Mouse (Mus musculus) hindbrain, embryonic 16.5 days (tissue): ENCODE measurements around the gene Topbp1. TPM values are rescaled to one million over a fixed set of nuclear protein-coding genes. Genes with fewer than 3 reads are reported as not detected.
A peak's percentile ranks its signal among the peaks of the same experiment; 100 is the strongest.

ENCODE experiments used
- ATAC-seq: fragments of 200-750 bp; cut with Nextera tagmentation; 2 replicates; pipeline ENCODE4 v1.8.0; 2017; ENCODE audit warnings: moderate TSS enrichment, moderate library complexity
- H3K27ac ChIP-seq: fragments of 300-500 bp; sonication (generic); 2 replicates; pipeline ENCODE4 v1.5.1; 2014; ENCODE audit warnings: low read depth, mild to moderate bottlenecking, control low read depth, low read length, moderate library complexity
- H3K27me3 ChIP-seq: fragments of 300-500 bp; sonication (generic); replicated peaks from 2 replicates; pipeline ENCODE4 v1.6.1; 2014; ENCODE audit warnings: low read length; ENCODE audit not compliant: control insufficient read depth, insufficient read depth
- H3K36me3 ChIP-seq: fragments of 300-500 bp; sonication (generic); 2 replicates; pipeline ENCODE4 v1.6.1; 2014; ENCODE audit warnings: mild to moderate bottlenecking, low read length, moderate library complexity, mixed read lengths; ENCODE audit not compliant: control insufficient read depth, insufficient read depth
- H3K4me1 ChIP-seq: fragments of 300-500 bp; sonication (generic); 2 replicates; pipeline ENCODE4 v1.6.1; 2014; ENCODE audit warnings: low read depth, low read length; ENCODE audit not compliant: control insufficient read depth, insufficient read depth
- H3K4me2 ChIP-seq: fragments of 300-500 bp; sonication (generic); 2 replicates; pipeline ENCODE4 v1.6.1; 2014; ENCODE audit warnings: mild to moderate bottlenecking, low read length, control low read depth, moderate library complexity
- H3K4me3 ChIP-seq: fragments of 300-500 bp; sonication (generic); 2 replicates; pipeline ENCODE4 v1.5.1; 2014; ENCODE audit warnings: mild to moderate bottlenecking, low read length, control low read depth, moderate library complexity
- H3K9ac ChIP-seq: fragments of 300-500 bp; sonication (generic); 2 replicates; pipeline ENCODE4 v1.6.1; 2014; ENCODE audit warnings: low read depth, mild to moderate bottlenecking, control low read depth, low read length, moderate library complexity
- H3K9me3 ChIP-seq: fragments of 300-500 bp; sonication (generic); 2 replicates; pipeline ENCODE4 v1.6.1; 2014; ENCODE audit warnings: mild to moderate bottlenecking, low read length, moderate library complexity; ENCODE audit not compliant: control insufficient read depth
- WGBS: fragments of 180-500 bp; shearing (Covaris S2); extraction: QIAGEN DNeasy Blood & Tissue Kit; methylation state at CpG from one replicate; pipeline ENCODE4 v1.1.7; 2014; 5-methylcytosine and 5-hydroxymethylcytosine counted together
- polyA plus RNA-seq: library from polyadenylated mRNA; unstranded; fragments of >200 nt; fragmentation: Nextera tagmentation; extraction: Ambion mirVana; gene quantifications from 2 replicates; pipeline ENCODE4 v1.2.1, GENCODE M21; 2015

Topbp1 gene
- polyA plus RNA-seq = 17.6 and 21.4 TPM in 2 replicates

DNA sequence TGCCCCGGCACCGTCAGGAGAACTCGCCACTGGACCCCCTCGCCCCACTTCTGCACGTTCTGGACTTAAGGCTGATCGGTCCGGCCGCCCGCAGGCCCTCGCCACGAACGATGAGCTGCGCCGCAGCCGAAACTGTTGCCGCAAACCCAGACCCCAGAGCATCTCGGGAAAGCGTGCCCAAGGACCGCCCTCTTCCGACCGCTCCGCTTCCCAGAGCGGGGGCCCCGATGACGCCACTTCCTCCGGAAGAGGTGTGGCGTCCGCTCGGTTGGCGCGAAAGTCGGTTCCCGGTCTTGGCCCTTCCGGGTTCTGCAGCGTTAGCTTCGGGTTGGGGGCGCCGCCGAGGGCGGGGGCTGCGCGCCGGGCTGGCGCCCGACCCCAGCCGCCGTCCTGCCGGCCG, at the start of gene Topbp1, which contains the start of gene 1300017J02Rik:
TSS of gene Topbp1 (plus strand) at position 289 of the 400 bp plus-strand sequence.
TSS of gene 1300017J02Rik (minus strand) at position 156 of the 400 bp plus-strand sequence.
- under 1% methylated on average over 37 of the region's 49 CpGs for WGBS
- H3K9ac ChIP-seq = peak within 1 kb of the TSS; percentile 82
- peak within 1 kb of the TSS; percentile 91 for H3K4me2 ChIP-seq
- H3K4me1 ChIP-seq = peaks cover 9% of the 10 kb centered on the region
- peaks cover 3% of the 10 kb centered on the region; the same call in 1 of the 2 replicates for H3K36me3 ChIP-seq
- peak within 1 kb of the TSS; percentile 57 for H3K4me3 ChIP-seq
- H3K27me3 ChIP-seq = no peaks in the 10 kb centered on the region
- no peaks in the 10 kb centered on the region for H3K9me3 ChIP-seq
- peak; percentile 99 for ATAC-seq
- H3K27ac ChIP-seq = peak within 1 kb of the TSS; percentile 92

DNA sequence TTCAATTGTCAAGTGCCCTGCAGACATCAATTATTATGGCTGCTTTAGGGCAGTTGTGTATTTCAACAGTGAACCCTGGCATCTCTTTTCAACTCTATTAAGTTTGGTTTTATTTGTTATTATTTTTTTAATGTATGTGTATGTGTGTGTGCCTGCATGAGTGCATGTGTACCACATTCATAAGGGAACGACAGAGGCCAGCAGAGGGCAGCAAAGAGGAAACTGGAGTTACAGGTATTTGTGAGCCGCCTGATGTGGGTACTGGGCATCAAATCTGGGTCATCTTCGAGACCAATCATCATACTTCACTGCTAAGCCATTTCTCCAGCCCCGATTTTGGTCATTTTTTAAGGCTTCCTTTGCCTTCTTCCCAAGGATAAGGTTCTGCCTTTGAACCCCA, 39.2 kb upstream of the Topbp1 start:
- Histone ChIP-seq H3K27me3 (no peaks in the 10 kb centered on the region), H3K27ac (no peak overlapping the region), H3K4me3 (no peak overlapping the region), H3K9me3 (no peaks in the 10 kb centered on the region), H3K36me3 (no peaks in the 10 kb centered on the region), H3K4me2 (no peak overlapping the region), H3K9ac (no peak overlapping the region), H3K4me1 (no peaks in the 10 kb centered on the region)
- WGBS = 89% methylated on average over 4 of the region's 4 CpGs
- no peak for ATAC-seq

DNA sequence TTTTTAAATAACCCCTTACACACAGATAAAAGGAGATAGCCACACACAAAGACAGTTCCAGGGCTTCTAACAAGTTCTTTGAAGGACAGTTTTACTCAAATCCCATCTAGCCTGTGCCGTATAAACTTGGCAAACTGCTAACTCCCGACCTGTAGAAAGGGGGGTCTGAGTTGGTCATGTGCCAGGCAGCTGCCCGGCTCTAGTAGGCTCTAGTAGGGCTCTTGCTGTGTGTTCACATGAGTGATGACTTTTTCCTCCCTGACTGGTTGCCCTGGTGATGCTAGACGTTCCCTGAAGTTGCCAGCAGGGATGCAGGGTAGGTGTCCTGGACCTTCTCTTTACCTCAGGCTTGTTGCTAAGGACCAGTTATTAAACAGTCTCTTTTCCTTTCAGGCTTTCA, 33.9 kb upstream of the Topbp1 start:
- WGBS = 15% methylated on average over 4 of the region's 4 CpGs
- no peak overlapping the region for H3K4me3 ChIP-seq
- no peak overlapping the region for H3K27ac ChIP-seq
- no peaks in the 10 kb centered on the region for H3K36me3 ChIP-seq
- ATAC-seq = 0 out of 2 replicates have a peak, but pooled peaks have one; percentile 40
- no peak overlapping the region for H3K9ac ChIP-seq
- H3K4me1 ChIP-seq = peaks cover 5% of the 10 kb centered on the region
- no peaks in the 10 kb centered on the region for H3K9me3 ChIP-seq
- no peak overlapping the region for H3K4me2 ChIP-seq
- H3K27me3 ChIP-seq = no peaks in the 10 kb centered on the region

DNA sequence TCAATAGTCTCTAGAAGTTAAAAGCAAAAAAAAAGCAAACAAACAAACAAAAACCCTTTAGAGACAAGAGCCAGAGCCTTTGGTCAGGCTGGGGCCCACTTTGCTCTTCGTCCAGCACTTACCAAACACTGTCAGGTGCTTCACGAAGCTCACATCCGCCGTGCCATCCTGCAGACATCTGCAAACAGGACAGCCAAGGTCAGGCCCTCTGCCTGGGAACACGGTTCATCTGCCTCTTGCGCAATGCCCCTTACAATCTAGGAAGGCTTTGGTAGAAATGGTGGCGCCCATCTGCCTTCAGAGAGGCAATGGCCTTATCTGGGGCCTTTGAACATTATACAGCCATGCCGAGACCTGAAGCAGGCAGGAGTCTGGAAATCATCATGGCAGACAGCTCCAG, 30.2 kb upstream of the Topbp1 start:
- Histone ChIP-seq H3K4me3 (no peak overlapping the region), H3K27me3 (no peaks in the 10 kb centered on the region)
- 92% methylated on average over 8 of the region's 8 CpGs for WGBS

DNA sequence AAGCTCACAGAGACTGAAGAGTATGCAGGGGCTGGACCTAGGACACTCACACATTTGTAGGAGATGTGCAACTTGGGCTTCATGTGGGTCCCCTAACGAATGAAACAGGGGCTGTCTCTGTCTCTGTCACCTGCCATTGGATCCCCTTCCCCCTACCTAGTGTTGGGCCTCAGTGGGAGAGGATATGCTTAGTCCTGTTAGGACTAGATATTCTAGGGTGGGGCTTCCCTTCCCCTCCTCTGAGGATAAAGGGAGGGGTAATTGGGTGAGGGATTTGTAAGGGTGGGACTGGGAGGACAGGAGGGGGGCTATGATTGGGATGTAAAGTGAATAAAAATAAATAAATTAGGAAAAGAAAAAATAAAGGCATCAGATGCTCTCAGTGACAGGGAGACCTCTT, 29.3 kb upstream of the Topbp1 start:
- Histone ChIP-seq H3K36me3 (no peaks in the 10 kb centered on the region), H3K9ac (no peak overlapping the region), H3K4me3 (no peak overlapping the region), H3K4me1 (peaks cover 5% of the 10 kb centered on the region), H3K9me3 (no peaks in the 10 kb centered on the region), H3K27me3 (no peaks in the 10 kb centered on the region), H3K4me2 (no peak overlapping the region), H3K27ac (no peak overlapping the region)
- ATAC-seq = no peak
- WGBS = 85% methylated on average over 1 of the region's 1 CpGs

More for the DNA sequence above, 30.2 kb upstream of the Topbp1 start:
- Histone ChIP-seq H3K36me3 (no peaks in the 10 kb centered on the region), H3K4me2 (no peak overlapping the region), H3K4me1 (peaks cover 5% of the 10 kb centered on the region), H3K9ac (no peak overlapping the region), H3K9me3 (no peaks in the 10 kb centered on the region), H3K27ac (no peak overlapping the region)
- no peak for ATAC-seq

DNA sequence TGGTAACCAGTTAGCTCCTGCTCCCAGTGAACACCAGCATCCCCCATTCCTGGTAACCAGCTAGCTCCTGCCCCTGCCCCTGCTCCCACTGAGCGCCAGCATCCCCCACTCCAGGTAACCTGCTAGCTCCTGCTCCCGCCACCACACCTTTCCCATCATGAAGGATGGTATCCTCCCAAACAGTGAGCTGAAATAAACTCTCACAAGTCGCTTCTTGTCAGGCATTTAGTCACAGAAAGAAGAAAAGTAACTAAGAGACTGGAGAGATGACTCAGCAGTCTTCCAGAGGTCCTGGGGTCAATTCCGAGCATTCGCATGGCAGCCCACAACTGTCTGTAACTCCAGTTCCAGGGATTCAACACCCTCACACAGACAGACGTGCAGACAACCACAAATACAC, 28.1 kb upstream of the Topbp1 start:
- Histone ChIP-seq H3K4me3 (no peak overlapping the region), H3K9me3 (no peaks in the 10 kb centered on the region), H3K4me2 (no peak overlapping the region), H3K36me3 (no peaks in the 10 kb centered on the region), H3K9ac (no peak overlapping the region), H3K4me1 (no peaks in the 10 kb centered on the region), H3K27me3 (no peaks in the 10 kb centered on the region), H3K27ac (no peak overlapping the region)
- ATAC-seq = no peak
- WGBS = 86% methylated on average over 6 of the region's 6 CpGs

DNA sequence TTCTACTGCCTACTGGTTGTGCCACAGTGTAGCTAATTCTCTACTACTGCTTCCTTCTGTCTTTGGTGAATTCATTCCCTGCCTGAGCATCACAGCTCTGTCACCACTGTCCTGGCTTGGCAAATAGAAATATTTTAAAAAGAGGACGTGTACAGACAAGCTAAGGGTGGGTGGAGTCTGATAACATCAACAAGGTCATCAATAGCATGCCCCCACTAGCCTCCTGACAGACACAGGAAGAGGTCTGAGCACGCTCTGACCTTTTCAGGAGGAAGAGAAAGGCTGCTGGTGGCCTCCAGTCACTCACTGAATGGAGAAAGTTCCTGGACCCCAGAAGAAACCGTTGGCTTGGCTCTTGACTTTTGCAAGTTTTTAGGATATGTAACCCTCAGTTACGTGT, 18.6 kb upstream of the Topbp1 start:
- Histone ChIP-seq H3K27ac (no peak overlapping the region), H3K9ac (no peak overlapping the region), H3K4me1 (no peaks in the 10 kb centered on the region), H3K27me3 (no peaks in the 10 kb centered on the region), H3K4me2 (no peak overlapping the region), H3K9me3 (no peaks in the 10 kb centered on the region), H3K36me3 (no peaks in the 10 kb centered on the region), H3K4me3 (no peak overlapping the region)
- 57% methylated on average over 4 of the region's 4 CpGs for WGBS
- no peak for ATAC-seq

DNA sequence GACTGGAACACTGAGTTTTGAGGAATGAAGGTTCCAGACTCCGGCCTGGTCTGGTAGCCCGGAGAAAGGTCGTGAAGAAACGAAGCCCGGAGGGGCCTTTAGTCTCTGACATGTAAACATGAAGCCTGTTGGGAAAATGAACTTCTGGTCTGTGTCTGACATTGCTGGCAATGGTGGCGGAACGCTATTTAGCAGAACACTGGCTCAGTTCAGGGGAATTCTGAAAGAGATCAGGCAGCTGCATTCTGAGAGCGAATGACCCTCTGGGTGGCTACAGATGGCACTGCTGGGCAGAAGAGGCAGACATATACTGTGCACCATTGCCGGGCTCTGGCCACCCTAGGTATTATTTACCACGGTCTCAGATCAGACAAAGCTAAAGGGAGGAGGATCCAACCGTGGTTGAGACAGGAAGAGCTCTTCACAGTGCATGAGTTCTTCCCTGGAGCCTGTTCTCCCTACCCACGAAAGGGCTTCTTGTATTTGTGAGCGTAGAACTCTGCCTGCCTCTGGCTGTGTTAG, 18.1 kb upstream of the Topbp1 start:
- H3K4me3 ChIP-seq = no peak overlapping the region
- no peak overlapping the region for H3K4me2 ChIP-seq
- H3K27me3 ChIP-seq = no peaks in the 10 kb centered on the region
- H3K9ac ChIP-seq = no peak overlapping the region
- ATAC-seq = no peak
- H3K36me3 ChIP-seq = no peaks in the 10 kb centered on the region
- 71% methylated on average over 13 of the region's 13 CpGs for WGBS
- no peak overlapping the region for H3K27ac ChIP-seq
- H3K9me3 ChIP-seq = no peaks in the 10 kb centered on the region
- H3K4me1 ChIP-seq = no peaks in the 10 kb centered on the region

DNA sequence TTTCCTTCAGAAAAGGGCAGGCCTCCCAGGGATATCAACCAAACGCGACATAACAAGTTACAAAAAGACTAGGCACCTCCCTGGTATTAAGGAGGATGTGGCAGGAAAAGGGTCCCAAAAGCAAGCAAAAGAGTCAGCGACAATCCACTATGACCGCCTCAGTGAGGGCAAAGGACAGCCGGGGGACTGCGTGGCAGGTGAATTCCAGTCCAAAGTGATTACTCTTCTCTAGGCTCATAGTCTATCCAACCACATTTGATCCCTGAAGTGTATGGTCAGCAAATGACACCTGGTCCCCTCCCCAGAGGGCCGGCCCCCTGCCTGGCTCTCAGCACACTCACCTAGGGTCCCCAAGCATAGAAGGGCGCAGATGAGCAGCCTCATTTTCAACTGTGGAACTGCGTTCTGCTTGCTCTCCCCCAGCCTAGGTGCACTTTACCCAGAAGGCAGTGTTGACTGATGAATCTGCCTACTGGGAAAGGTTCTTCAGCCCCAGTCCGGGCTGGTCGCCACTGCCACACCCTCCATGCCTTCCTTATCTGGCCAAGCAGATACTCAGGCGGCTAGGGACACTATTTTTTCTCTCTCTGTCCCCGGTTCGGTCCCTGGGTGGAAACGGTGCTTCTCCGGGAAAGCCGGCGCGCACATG, 17.1 kb upstream of the Topbp1 start:
- Histone ChIP-seq H3K27ac (no peak overlapping the region), H3K9ac (no peak overlapping the region), H3K4me3 (no peak overlapping the region), H3K9me3 (no peaks in the 10 kb centered on the region), H3K4me1 (no peaks in the 10 kb centered on the region), H3K36me3 (no peaks in the 10 kb centered on the region), H3K27me3 (no peaks in the 10 kb centered on the region), H3K4me2 (no peak overlapping the region)
- no peak for ATAC-seq
- 90% methylated on average over 19 of the region's 19 CpGs for WGBS
